Mouse (Mus musculus) CH12.LX (cell line): ENCODE data around the gene Gm3415. TPM values are rescaled to one million over a fixed set of nuclear protein-coding genes. Genes with fewer than 3 reads are reported as not detected.

Experiments used
- DNase-seq: peaks from one replicate; pipeline ENCODE4 v3.0.0-alpha.2; 2013; ENCODE audit errors: extremely low read depth
- H3K27ac ChIP-seq: 2 replicates; pipeline ENCODE4 v1.5.1; 2012; ENCODE audit warnings: low read depth, mild to moderate bottlenecking, control low read depth, moderate library complexity; ENCODE audit not compliant: insufficient read depth
- H3K27me3 ChIP-seq: replicated peaks from 2 replicates; pipeline ENCODE3; 2012; ENCODE audit warnings: inconsistent platforms
- H3K36me3 ChIP-seq, 2 experiments: replicated peaks in 1 of 2; 2 replicates each; pipeline versions ENCODE3 to v1.6.1; 2012; ENCODE audit warnings: inconsistent platforms in 1 of 2, low read length in 1 of 2, mild to moderate bottlenecking in 1 of 2, mixed read lengths in 1 of 2, moderate library complexity in 1 of 2; ENCODE audit not compliant: control insufficient read depth in 1 of 2, insufficient read depth in 1 of 2
- H3K4me1 ChIP-seq, 2 experiments: 2 replicates each; pipeline ENCODE4 v1.6.1; 2012; ENCODE audit warnings: inconsistent platforms in 1 of 2, moderate library complexity in 1 of 2; ENCODE audit not compliant: insufficient read depth in 2 of 2, control insufficient read depth in 1 of 2
- H3K4me2 ChIP-seq: 2 replicates; pipeline ENCODE4 v1.6.1; 2012; ENCODE audit warnings: low read depth, mild to moderate bottlenecking, control low read depth; ENCODE audit not compliant: poor library complexity, insufficient read depth, severe bottlenecking
- H3K4me3 ChIP-seq, 3 experiments: fragments of 150-350 bp in 1 of 3; sonication (generic) in 1 of 3; replicated peaks in 1 of 3; 2 replicates each; pipeline versions ENCODE3 to v1.5.1; 2011 to 2012; ENCODE audit warnings: low read depth in 2 of 3, low read length in 2 of 3, mild to moderate bottlenecking in 2 of 3, moderate library complexity in 2 of 3, control low read depth in 1 of 3, improper control_type of control experiment in 1 of 3, inconsistent platforms in 1 of 3, mixed read lengths in 1 of 3; ENCODE audit not compliant: poor library complexity in 1 of 3
- H3K79me2 ChIP-seq: replicated peaks from 2 replicates; pipeline ENCODE4 v1.6.1; 2012; ENCODE audit warnings: mild to moderate bottlenecking, moderate library complexity; ENCODE audit not compliant: control insufficient read depth, poor library complexity, insufficient read depth, severe bottlenecking; ENCODE audit errors: extremely low read depth
- H3K9ac ChIP-seq: 2 replicates; pipeline ENCODE4 v1.6.1; 2012; ENCODE audit warnings: low read depth, mild to moderate bottlenecking, control low read depth, moderate library complexity; ENCODE audit not compliant: insufficient read depth
- H3K9me3 ChIP-seq: replicated peaks from 2 replicates; pipeline ENCODE3; 2012; ENCODE audit warnings: low read length, inconsistent platforms, mixed read lengths
- HCFC1 ChIP-seq: IDR thresholded peaks from 2 replicates; pipeline ENCODE4 v1.6.1; 2012; ENCODE audit warnings: low read depth, mild to moderate bottlenecking, inconsistent platforms, low read length, improper control_type of control experiment
- JUND ChIP-seq: conservative IDR thresholded peaks from 2 replicates; pipeline ENCODE4 v1.6.1; 2011; ENCODE audit warnings: low read depth, low read length, improper control_type of control experiment
- MAFK ChIP-seq: IDR thresholded peaks from 2 replicates; pipeline ENCODE4 v1.6.1; 2011; ENCODE audit warnings: low read length, improper control_type of control experiment; ENCODE audit not compliant: insufficient replicate concordance
- MAX ChIP-seq: IDR thresholded peaks from 2 replicates; pipeline ENCODE4 v1.6.1; 2011; ENCODE audit warnings: low read length, improper control_type of control experiment
- MAZ ChIP-seq: IDR thresholded peaks from 2 replicates; pipeline ENCODE4 v1.6.1; 2012; ENCODE audit warnings: low read depth, mild to moderate bottlenecking, inconsistent platforms, low read length, improper control_type of control experiment, moderate library complexity
- MEF2A ChIP-seq: IDR thresholded peaks from 2 replicates; pipeline ENCODE4 v1.6.1; 2014; ENCODE audit warnings: low read depth, mild to moderate bottlenecking, inconsistent platforms, low read length, improper control_type of control experiment, borderline replicate concordance
- NELFE ChIP-seq: IDR thresholded peaks from 2 replicates; pipeline ENCODE4 v1.6.1; 2011; ENCODE audit warnings: low read depth, low read length, improper control_type of control experiment
- NRF1 ChIP-seq: IDR thresholded peaks from 2 replicates; pipeline ENCODE4 v1.6.1; 2014; ENCODE audit warnings: low read depth, mild to moderate bottlenecking, inconsistent platforms, low read length, improper control_type of control experiment, moderate library complexity
- POLR2A ChIP-seq: IDR thresholded peaks from 2 replicates; pipeline ENCODE4 v1.6.1; 2011; ENCODE audit warnings: low read depth, mild to moderate bottlenecking, improper control_type of control experiment, low read length
- RCOR1 ChIP-seq: conservative IDR thresholded peaks from 2 replicates; pipeline ENCODE4 v1.6.1; 2012; ENCODE audit warnings: low read depth, mild to moderate bottlenecking, inconsistent platforms, low read length, improper control_type of control experiment
- SMC3 ChIP-seq: IDR thresholded peaks from 2 replicates; pipeline ENCODE4 v1.6.1; 2011; ENCODE audit warnings: low read depth, low read length, improper control_type of control experiment
- TBP ChIP-seq: conservative IDR thresholded peaks from 2 replicates; pipeline ENCODE4 v1.6.1; 2011; ENCODE audit warnings: low read depth, low read length, improper control_type of control experiment
- UBTF ChIP-seq: IDR thresholded peaks from 2 replicates; pipeline ENCODE4 v1.6.1; 2012; ENCODE audit warnings: low read depth, mild to moderate bottlenecking, inconsistent platforms, low read length, improper control_type of control experiment, moderate library complexity
- ZC3H11A ChIP-seq: IDR thresholded peaks from 2 replicates; pipeline ENCODE4 v1.6.1; 2012; ENCODE audit warnings: low read depth, mild to moderate bottlenecking, inconsistent platforms, low read length, improper control_type of control experiment
- ZKSCAN1 ChIP-seq: IDR thresholded peaks from 2 replicates; pipeline ENCODE4 v1.6.1; 2012; ENCODE audit warnings: low read depth, inconsistent platforms, low read length, improper control_type of control experiment, borderline replicate concordance
- dilution Hi-C: fragments of 300-500 bp; cut with MboI; formaldehyde crosslinking; loops from 2 replicates; pipeline ENCODE4 v1.14.3; 2020; ENCODE audit warnings: low sequenced_read_pairs; ENCODE audit not compliant: extremely low pct_unique_long_range_greater_than_20kb, extremely low pct_ligation_motif_present
- in situ Hi-C: fragments of 300-500 bp; cut with MboI; formaldehyde crosslinking; loops from 3 replicates; pipeline ENCODE4 v1.14.3; 2019; ENCODE audit warnings: low sequenced_read_pairs, low pct_ligation_motif_present, low pct_unique_long_range_greater_than_20kb, mixed read lengths
- polyA plus RNA-seq: library from polyadenylated mRNA; unstranded; fragments of >175 nt; gene quantifications from 2 replicates; pipeline ENCODE4 v1.2.1, GENCODE M21; 2012; ENCODE audit warnings: low read depth; ENCODE audit not compliant: insufficient read length
- total RNA-seq, 2 experiments: library from RNA; depleted of rRNA; stranded (reverse); fragments of 300-350 nt in 1 of 2; fragments of >200 nt in 1 of 2; gene quantifications; 2 replicates each; pipeline ENCODE4 v1.2.3; 2012 to 2014

The Gm3415 gene
- total and polyA plus RNA-seq, 3 experiments, result not detected

DNA sequence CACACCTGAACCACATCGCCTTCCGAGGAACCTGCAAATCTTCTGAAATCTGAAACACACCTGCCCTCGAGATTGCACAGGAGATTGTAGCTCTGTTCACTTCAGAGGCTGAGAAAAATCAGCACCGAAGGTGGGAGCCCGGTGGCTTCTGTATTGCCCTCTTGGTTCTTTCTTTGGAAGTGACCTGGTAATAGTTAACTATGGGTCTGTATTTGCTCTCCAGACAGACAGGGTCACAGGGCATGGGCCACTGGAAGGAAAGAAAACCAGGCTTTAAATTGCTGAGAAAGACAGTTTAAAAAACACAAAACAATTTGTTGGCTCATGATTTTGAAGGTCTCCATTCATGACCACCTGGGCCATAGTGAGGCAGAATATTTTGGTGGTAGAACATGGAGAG lies 44.0 kb downstream of the Gm3415 start:
- Histone ChIP-seq H3K9ac (no peak overlapping the region), H3K9me3 (peaks cover 9% of the 10 kb centered on the region), H3K79me2 (no peaks in the 10 kb centered on the region), H3K4me2 (no peak overlapping the region), H3K4me1 (peaks cover 19 to 32% of the 10 kb centered on the region in 2 experiments), H3K4me3 (no peak overlapping the region), H3K36me3 (no peaks in the 10 kb centered on the region), H3K27me3 (no peaks in the 10 kb centered on the region), H3K27ac (no peak overlapping the region)
- TF ChIP-seq NRF1 (no peak), POLR2A (no peak), NELFE (no peak), HCFC1 (no peak), JUND (no peak), MEF2A (no peak), SMC3 (no peak), ZC3H11A (no peak), MAZ (no peak), MAX (no peak), UBTF (no peak), ZKSCAN1 (no peak), RCOR1 (no peak), MAFK (no peak)
- no peak for DNase-seq
- dilution Hi-C loops (no loop called here), in situ Hi-C loops (no loop called here)

DNA sequence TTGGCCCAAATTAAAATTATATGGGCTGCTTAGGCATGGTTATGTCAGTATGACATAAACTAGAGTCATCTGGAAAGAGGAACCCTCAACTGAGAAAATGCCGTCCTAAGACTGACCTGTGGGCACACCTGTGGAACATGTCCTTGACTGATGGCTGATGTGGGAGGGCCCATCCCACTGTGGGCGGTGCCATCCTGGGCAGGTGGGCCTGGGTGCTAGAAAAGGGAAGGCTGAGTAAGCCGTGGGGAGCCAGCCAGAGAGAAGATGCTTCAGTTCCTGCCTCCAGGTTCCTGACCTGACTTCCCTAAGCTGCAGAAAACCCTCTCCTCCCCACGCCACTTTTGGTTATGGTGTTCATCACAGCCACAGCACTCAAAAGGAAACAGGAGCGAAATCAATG lies 50.3 kb downstream of the Gm3415 start:
- peaks cover 9% of the 10 kb centered on the region for H3K9me3 ChIP-seq
- TF ChIP-seq MAFK, result no peak
- 0 out of 2 replicates have a peak, but pooled peaks have one; percentile 20 for TF ChIP-seq TBP
- DNase-seq, result peak; percentile 48
- H3K36me3 ChIP-seq, result no peaks in the 10 kb centered on the region
- no peaks in the 10 kb centered on the region for H3K79me2 ChIP-seq
- H3K4me2 ChIP-seq, result no peak overlapping the region
- H3K9ac ChIP-seq, result no peak overlapping the region
- peak overlapping the region in 1 of 3 experiments; percentile 8 for H3K4me3 ChIP-seq
- peak overlapping the region; percentile 56; the same call in 1 of the 2 replicates for H3K27ac ChIP-seq
- in situ Hi-C loops, result no loop called here
- dilution Hi-C loops, result no loop called here
- H3K27me3 ChIP-seq, result no peaks in the 10 kb centered on the region
- H3K4me1 ChIP-seq, result peaks cover 16 to 56% of the 10 kb centered on the region in 2 experiments
